Mouse (Mus musculus): ENCODE measurements at regions not wholly inside any gene's neighbourhood (a gene's known extent, or its start where the extent isn't known, plus 50 kb on each side); places are given as distances from the start of the nearest gene placed in this dataset.

GRCm38 (mm10) chr3:38648633-38649032 lies 164.0 kb upstream of the Ankrd50 start:
- H3K27ac ChIP-seq (ENCODE audit: control insufficient read depth, insufficient read depth, low read length), result no peak overlapping the region
- no peak for DNase-seq
- no peaks in the 10 kb centered on the region for H3K4me1 ChIP-seq (replicated peaks; ENCODE audit: control insufficient read depth, insufficient read depth, low read length)
- no peaks in the 10 kb centered on the region for H3K27me3 ChIP-seq (ENCODE audit: control insufficient read depth, insufficient read depth, low read length)
- no peak overlapping the region for H3K4me3 ChIP-seq (ENCODE audit: control insufficient read depth, insufficient read depth, low read length)
- H3K36me3 ChIP-seq (ENCODE audit: control insufficient read depth, insufficient read depth, low read length), result no peaks in the 10 kb centered on the region
- 91% methylated on average over 4 of the region's 4 CpGs for WGBS
- TF ChIP-seq POLR2A (IDR thresholded peaks at IDR 0.05; ENCODE audit: control insufficient read depth, extremely low read depth, insufficient read depth, low read length, poor library complexity), result no peak
- no peak for TF ChIP-seq CTCF (IDR thresholded peaks at IDR 0.05; ENCODE audit: borderline replicate concordance, control insufficient read depth, extremely low read depth, insufficient read depth, low read length, poor library complexity)

DNA sequence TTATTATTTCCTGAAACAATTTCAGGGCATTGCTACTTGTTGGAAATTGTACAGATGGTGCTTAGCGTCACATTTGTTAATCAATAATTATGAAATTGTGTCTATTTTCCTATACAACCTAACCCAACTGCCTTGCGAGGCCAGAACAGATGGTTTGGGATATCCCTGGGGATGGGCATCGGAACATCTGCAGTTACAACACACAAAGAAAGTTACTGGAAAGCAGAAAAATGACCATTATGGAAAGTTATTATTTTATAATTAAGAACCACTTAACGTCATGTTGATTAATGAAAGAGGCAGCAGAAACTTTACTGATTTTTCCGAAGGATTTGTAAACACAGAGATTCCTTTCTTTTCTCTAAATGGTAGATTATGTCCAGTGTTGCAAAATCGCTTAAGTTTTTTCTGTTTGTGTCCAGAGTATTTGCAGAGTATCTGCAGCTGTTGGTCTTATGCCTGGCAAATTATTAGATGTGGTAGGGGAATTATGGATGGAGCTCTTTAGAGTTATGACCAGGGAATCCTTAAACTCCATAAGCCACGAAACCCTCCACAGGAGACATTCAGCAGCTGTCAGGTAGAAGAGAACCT lies 163.2 kb upstream of the Ankrd50 start:
- no peaks in the 10 kb centered on the region for H3K36me3 ChIP-seq (ENCODE audit: control insufficient read depth, insufficient read depth, low read length)
- no peak for DNase-seq
- TF ChIP-seq POLR2A (IDR thresholded peaks at IDR 0.05; ENCODE audit: control insufficient read depth, extremely low read depth, insufficient read depth, low read length, poor library complexity) (no peak), CTCF (IDR thresholded peaks at IDR 0.05; ENCODE audit: borderline replicate concordance, control insufficient read depth, extremely low read depth, insufficient read depth, low read length, poor library complexity) (no peak)
- H3K27ac ChIP-seq (ENCODE audit: control insufficient read depth, insufficient read depth, low read length), result no peak overlapping the region
- WGBS, result 96% methylated on average over 7 of the region's 7 CpGs
- H3K27me3 ChIP-seq (ENCODE audit: control insufficient read depth, insufficient read depth, low read length), result no peaks in the 10 kb centered on the region
- H3K4me1 ChIP-seq (replicated peaks; ENCODE audit: control insufficient read depth, insufficient read depth, low read length), result no peaks in the 10 kb centered on the region
- no peak overlapping the region for H3K4me3 ChIP-seq (ENCODE audit: control insufficient read depth, insufficient read depth, low read length)

- H3K36me3 ChIP-seq (ENCODE audit: control insufficient read depth, insufficient read depth, low read length), result no peaks in the 10 kb centered on the region
- H3K4me1 ChIP-seq (replicated peaks; ENCODE audit: control insufficient read depth, insufficient read depth, low read length), result no peaks in the 10 kb centered on the region
- TF ChIP-seq CTCF (IDR thresholded peaks at IDR 0.05; ENCODE audit: borderline replicate concordance, control insufficient read depth, extremely low read depth, insufficient read depth, low read length, poor library complexity), result no peak
- no peak for TF ChIP-seq POLR2A (IDR thresholded peaks at IDR 0.05; ENCODE audit: control insufficient read depth, extremely low read depth, insufficient read depth, low read length, poor library complexity)
- H3K27me3 ChIP-seq (ENCODE audit: control insufficient read depth, insufficient read depth, low read length), result no peaks in the 10 kb centered on the region
- no peak for DNase-seq
- H3K4me3 ChIP-seq (ENCODE audit: control insufficient read depth, insufficient read depth, low read length), result no peak overlapping the region
- no peak overlapping the region for H3K27ac ChIP-seq (ENCODE audit: control insufficient read depth, insufficient read depth, low read length)
- WGBS, result 93% methylated on average over 1 of the region's 1 CpGs
These were observed 157.1 kb upstream of the Ankrd50 start for GRCm38 (mm10) chr3:38641733-38642132.

GRCm38 (mm10) chr3:38636806-38637205 lies 152.2 kb upstream of the Ankrd50 start:
- TF ChIP-seq POLR2A (IDR thresholded peaks at IDR 0.05; ENCODE audit: control insufficient read depth, extremely low read depth, insufficient read depth, low read length, poor library complexity) (no peak), CTCF (IDR thresholded peaks at IDR 0.05; ENCODE audit: borderline replicate concordance, control insufficient read depth, extremely low read depth, insufficient read depth, low read length, poor library complexity) (no peak)
- no peak overlapping the region for H3K4me3 ChIP-seq (ENCODE audit: control insufficient read depth, insufficient read depth, low read length)
- 77% methylated on average over 4 of the region's 4 CpGs for WGBS

DNA sequence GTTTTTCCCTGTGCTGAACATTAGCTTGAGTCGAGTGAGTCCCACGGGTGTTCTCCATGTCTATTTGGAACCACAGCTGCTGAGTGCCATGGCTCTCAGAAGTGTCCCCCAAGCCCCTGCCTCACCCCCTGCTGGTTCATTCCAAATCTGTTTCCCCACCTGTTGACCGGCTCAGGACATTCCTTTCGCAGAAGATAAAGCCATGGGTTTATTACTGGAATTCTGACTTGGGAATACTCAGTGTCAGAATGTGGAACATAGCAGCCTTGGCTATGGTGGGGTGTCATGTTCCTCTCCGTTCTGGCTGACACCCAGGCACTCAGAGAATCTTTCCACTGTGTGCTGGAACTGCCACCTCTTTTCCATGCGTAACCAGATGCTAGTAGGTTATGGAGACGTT lies 148.7 kb upstream of the Ankrd50 start:
- Histone ChIP-seq H3K4me3 (ENCODE audit: control insufficient read depth, insufficient read depth, low read length) (no peak overlapping the region), H3K4me1 (replicated peaks; ENCODE audit: control insufficient read depth, insufficient read depth, low read length) (no peaks in the 10 kb centered on the region), H3K27ac (ENCODE audit: control insufficient read depth, insufficient read depth, low read length) (no peak overlapping the region), H3K36me3 (ENCODE audit: control insufficient read depth, insufficient read depth, low read length) (no peaks in the 10 kb centered on the region), H3K27me3 (ENCODE audit: control insufficient read depth, insufficient read depth, low read length) (no peaks in the 10 kb centered on the region)
- no peak for DNase-seq
- TF ChIP-seq POLR2A (IDR thresholded peaks at IDR 0.05; ENCODE audit: control insufficient read depth, extremely low read depth, insufficient read depth, low read length, poor library complexity) (no peak), CTCF (IDR thresholded peaks at IDR 0.05; ENCODE audit: borderline replicate concordance, control insufficient read depth, extremely low read depth, insufficient read depth, low read length, poor library complexity) (no peak)
- WGBS, result 91% methylated on average over 7 of the region's 7 CpGs

More at GRCm38 (mm10) chr3:38636806-38637205, 152.2 kb upstream of the Ankrd50 start:
- Histone ChIP-seq H3K4me1 (replicated peaks; ENCODE audit: control insufficient read depth, insufficient read depth, low read length) (no peaks in the 10 kb centered on the region), H3K27me3 (ENCODE audit: control insufficient read depth, insufficient read depth, low read length) (no peaks in the 10 kb centered on the region), H3K36me3 (ENCODE audit: control insufficient read depth, insufficient read depth, low read length) (no peaks in the 10 kb centered on the region), H3K27ac (ENCODE audit: control insufficient read depth, insufficient read depth, low read length) (no peak overlapping the region)
- no peak for DNase-seq

- no peaks in the 10 kb centered on the region for H3K27me3 ChIP-seq (ENCODE audit: control insufficient read depth, insufficient read depth, low read length)
- TF ChIP-seq CTCF (IDR thresholded peaks at IDR 0.05; ENCODE audit: borderline replicate concordance, control insufficient read depth, extremely low read depth, insufficient read depth, low read length, poor library complexity), result no peak
- TF ChIP-seq POLR2A (IDR thresholded peaks at IDR 0.05; ENCODE audit: control insufficient read depth, extremely low read depth, insufficient read depth, low read length, poor library complexity), result no peak
- no peaks in the 10 kb centered on the region for H3K36me3 ChIP-seq (ENCODE audit: control insufficient read depth, insufficient read depth, low read length)
- H3K4me1 ChIP-seq (replicated peaks; ENCODE audit: control insufficient read depth, insufficient read depth, low read length), result no peaks in the 10 kb centered on the region
- DNase-seq, result no peak
- 90% methylated on average over 12 of the region's 12 CpGs for WGBS
- H3K4me3 ChIP-seq (ENCODE audit: control insufficient read depth, insufficient read depth, low read length), result no peak overlapping the region
- H3K27ac ChIP-seq (ENCODE audit: control insufficient read depth, insufficient read depth, low read length), result no peak overlapping the region
These were observed 141.0 kb upstream of the Ankrd50 start for GRCm38 (mm10) chr3:38625575-38626184.

All from thymus, adult 2 months (tissue).